Mouse (Mus musculus): Measurements from ENCODE around the gene Fbxo41. TPM values are rescaled to one million over a fixed set of nuclear protein-coding genes. Genes with fewer than 3 reads are reported as not detected.

Gene Fbxo41
- 4.8 TPM in 2 replicates for polyA plus RNA-seq (2015; fragmentation: Nextera tagmentation; extraction: Ambion mirVana)

GRCm38 (mm10) chr6:85502911-85503250, at the start of gene Fbxo41:
TSS of gene Fbxo41 (minus strand) at chr6:85502994.
- Histone ChIP-seq H3K27me3 (peaks cover 39% of the 10 kb centered on the region), H3K27ac (replicated peaks) (peak within 1 kb of the TSS; percentile 62), H3K4me2 (peak within 1 kb of the TSS; percentile 80), H3K4me3 (peak within 1 kb of the TSS; percentile 54), H3K9me3 (no peaks in the 10 kb centered on the region), H3K4me1 (replicated peaks) (peaks cover 18% of the 10 kb centered on the region), H3K36me3 (no peaks in the 10 kb centered on the region), H3K9ac (peak within 1 kb of the TSS; percentile 82)
- ATAC-seq (ENCODE audit: low read depth) = peak; percentile 88
- 3% methylated on average over 21 of the region's 22 CpGs for WGBS

GRCm38 (mm10) chr6:85547642-85548041, 44.8 kb upstream of the Fbxo41 start:
- Histone ChIP-seq H3K9me3 (no peaks in the 10 kb centered on the region), H3K27ac (replicated peaks) (no peak overlapping the region), H3K4me1 (replicated peaks) (no peaks in the 10 kb centered on the region), H3K36me3 (no peaks in the 10 kb centered on the region), H3K4me3 (no peak overlapping the region), H3K4me2 (no peak overlapping the region), H3K27me3 (no peaks in the 10 kb centered on the region), H3K9ac (no peak overlapping the region)
- no peak for ATAC-seq (ENCODE audit: low read depth)
- 86% methylated on average over 5 of the region's 5 CpGs for WGBS

DNA sequence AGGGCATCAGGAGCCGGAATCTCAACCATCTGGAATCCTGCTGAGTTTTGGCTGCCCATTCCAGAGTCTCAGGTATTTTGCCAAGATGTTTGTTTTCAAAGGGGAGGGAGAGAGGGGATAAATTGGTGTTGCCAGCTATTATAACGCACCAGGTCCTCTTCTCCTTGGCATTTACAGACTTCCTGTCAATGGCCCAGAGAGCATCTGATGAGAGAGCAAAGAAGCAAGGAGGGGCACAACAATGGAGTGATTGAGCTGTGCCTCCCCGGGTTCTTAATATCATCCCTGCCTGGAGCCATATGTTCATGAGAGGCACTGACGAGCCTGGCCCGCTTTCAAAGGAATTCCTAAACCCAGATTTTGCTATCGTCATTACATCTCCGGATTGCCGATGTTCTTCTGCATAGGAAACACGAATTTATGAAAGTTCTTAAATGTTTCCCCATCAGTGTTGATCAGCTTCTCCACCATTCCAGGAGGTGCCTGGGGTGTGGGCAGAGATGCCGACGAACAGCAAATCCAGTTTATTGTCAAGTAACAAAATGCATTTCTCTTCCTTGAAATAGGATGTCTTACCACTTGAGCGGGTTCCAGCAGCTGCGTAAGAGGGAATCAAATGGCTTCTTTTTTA, 41.6 kb upstream of the Fbxo41 start:
- no peak overlapping the region for H3K4me2 ChIP-seq
- H3K9me3 ChIP-seq = no peaks in the 10 kb centered on the region

DNA sequence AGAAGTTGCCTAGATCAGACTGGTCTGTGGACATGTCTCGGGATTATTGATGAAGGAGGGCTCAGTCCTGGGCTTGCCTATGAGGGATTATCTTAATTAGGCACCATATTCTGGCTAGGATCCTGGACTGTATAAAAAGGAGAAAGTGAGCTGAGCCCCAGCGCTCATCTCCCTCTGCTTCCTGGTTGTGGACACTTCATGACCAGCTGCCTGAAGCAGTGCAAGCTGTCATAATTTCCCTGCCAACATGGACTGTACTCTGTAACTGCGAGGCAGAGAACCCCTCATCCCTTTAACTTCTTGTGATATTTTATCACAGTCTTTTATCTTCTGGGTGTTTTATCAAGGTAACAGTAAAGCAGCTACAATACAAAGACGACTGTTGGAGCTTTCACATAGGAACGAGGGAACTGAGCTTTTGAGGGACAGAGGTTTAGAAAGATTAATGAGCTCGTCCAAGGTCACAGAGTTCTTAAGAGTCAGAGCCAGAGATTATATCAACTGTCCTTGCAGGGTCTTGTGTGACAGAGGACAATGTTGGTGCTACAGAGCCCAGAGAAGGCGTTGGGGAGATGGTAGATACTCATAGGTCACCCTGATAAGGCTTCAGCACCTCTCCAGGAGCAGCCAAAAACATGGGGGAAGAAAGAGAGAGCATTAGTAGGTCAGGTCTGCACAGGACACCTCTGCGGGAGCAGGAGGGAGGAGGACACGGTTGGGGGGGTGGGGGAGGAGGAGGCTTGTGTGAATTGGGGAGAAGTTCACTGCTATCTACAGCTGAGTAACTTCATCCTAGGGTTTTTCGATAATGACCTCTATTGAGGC, 40.8 kb upstream of the Fbxo41 start:
- no peak overlapping the region for H3K9ac ChIP-seq
- no peaks in the 10 kb centered on the region for H3K9me3 ChIP-seq
- H3K4me2 ChIP-seq = no peak overlapping the region
- no peak for ATAC-seq (ENCODE audit: low read depth)
- no peak overlapping the region for H3K4me3 ChIP-seq
- no peak overlapping the region for H3K27ac ChIP-seq (replicated peaks)
- H3K27me3 ChIP-seq = peaks cover 4% of the 10 kb centered on the region; the same call in 1 of the 2 replicates
- H3K36me3 ChIP-seq = no peaks in the 10 kb centered on the region
- H3K4me1 ChIP-seq (replicated peaks) = no peaks in the 10 kb centered on the region
- 82% methylated on average over 10 of the region's 10 CpGs for WGBS

More for the DNA sequence above, 41.6 kb upstream of the Fbxo41 start:
- Histone ChIP-seq H3K27me3 (peaks cover 4% of the 10 kb centered on the region; the same call in 1 of the 2 replicates), H3K27ac (replicated peaks) (no peak overlapping the region), H3K9ac (no peak overlapping the region), H3K4me1 (replicated peaks) (no peaks in the 10 kb centered on the region), H3K36me3 (no peaks in the 10 kb centered on the region), H3K4me3 (no peak overlapping the region)
- 71% methylated on average over 13 of the region's 13 CpGs for WGBS
- ATAC-seq (ENCODE audit: low read depth) = no peak

GRCm38 (mm10) chr6:85522825-85523224, 20.0 kb upstream of the Fbxo41 start:
- Histone ChIP-seq H3K36me3 (no peaks in the 10 kb centered on the region), H3K4me1 (replicated peaks) (peaks cover 6% of the 10 kb centered on the region; the same call in 1 of the 2 replicates), H3K27me3 (no peaks in the 10 kb centered on the region), H3K4me3 (no peak overlapping the region), H3K4me2 (no peak overlapping the region), H3K9ac (no peak overlapping the region), H3K27ac (replicated peaks) (no peak overlapping the region), H3K9me3 (no peaks in the 10 kb centered on the region)
- no peak for ATAC-seq (ENCODE audit: low read depth)
- 78% methylated on average over 2 of the region's 2 CpGs for WGBS

GRCm38 (mm10) chr6:85522026-85522425, 19.2 kb upstream of the Fbxo41 start:
- no peak overlapping the region for H3K4me3 ChIP-seq
- H3K9ac ChIP-seq = no peak overlapping the region
- ATAC-seq (ENCODE audit: low read depth) = no peak
- no peaks in the 10 kb centered on the region for H3K36me3 ChIP-seq
- peaks cover under 1% of the 10 kb centered on the region; the same call in 1 of the 2 replicates for H3K27me3 ChIP-seq
- H3K4me2 ChIP-seq = no peak overlapping the region
- 92% methylated on average over 5 of the region's 5 CpGs for WGBS
- H3K27ac ChIP-seq (replicated peaks) = no peak overlapping the region
- peaks cover 6% of the 10 kb centered on the region; the same call in 1 of the 2 replicates for H3K4me1 ChIP-seq (replicated peaks)
- H3K9me3 ChIP-seq = no peaks in the 10 kb centered on the region

DNA sequence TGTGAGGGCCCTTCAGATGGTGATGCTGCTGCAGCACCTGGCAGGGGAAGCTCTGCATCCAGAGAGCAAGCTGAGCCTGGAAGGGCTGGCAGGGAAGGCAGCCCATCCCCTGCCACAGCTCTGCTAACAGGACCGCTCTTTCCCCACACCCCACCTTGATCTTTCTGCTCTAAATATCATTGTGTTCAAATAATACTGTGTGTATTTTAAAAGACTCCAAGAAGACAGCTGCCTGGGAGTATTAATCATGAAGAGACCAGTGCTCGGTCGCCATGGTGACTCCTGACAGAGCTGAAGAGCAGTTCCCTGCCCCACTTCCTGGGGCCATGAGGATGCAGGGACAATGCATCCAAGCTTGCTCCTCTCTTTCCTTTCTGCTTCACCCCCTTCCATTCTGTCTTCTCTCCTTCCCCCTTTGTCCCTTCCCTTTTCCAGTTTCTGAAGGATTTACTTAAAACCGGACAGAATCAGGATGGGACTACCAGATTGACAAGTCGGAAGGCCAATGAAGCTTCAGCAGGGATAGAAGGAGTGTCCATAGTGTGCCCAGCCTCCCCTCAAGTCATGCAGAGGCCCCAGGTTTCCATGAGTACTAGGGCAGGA, 15.4 kb upstream of the Fbxo41 start:
- Histone ChIP-seq H3K4me2 (no peak overlapping the region), H3K27me3 (peaks cover 39% of the 10 kb centered on the region), H3K9me3 (no peaks in the 10 kb centered on the region), H3K4me3 (no peak overlapping the region), H3K36me3 (no peaks in the 10 kb centered on the region), H3K9ac (peak overlapping the region; percentile 4; the same call in 1 of the 2 replicates), H3K4me1 (replicated peaks) (peaks cover 17% of the 10 kb centered on the region), H3K27ac (replicated peaks) (no peak overlapping the region; the same call in 1 of the 2 replicates)
- ATAC-seq (ENCODE audit: low read depth) = no peak; the same call in 1 of the 2 replicates
- WGBS = 45% methylated on average over 5 of the region's 5 CpGs

- H3K9ac ChIP-seq = no peak overlapping the region
- ATAC-seq (ENCODE audit: low read depth) = no peak
- H3K36me3 ChIP-seq = no peaks in the 10 kb centered on the region
- no peak overlapping the region for H3K4me3 ChIP-seq
- H3K4me1 ChIP-seq (replicated peaks) = peaks cover 38% of the 10 kb centered on the region
- H3K27ac ChIP-seq (replicated peaks) = no peak overlapping the region
- 75% methylated on average over 4 of the region's 4 CpGs for WGBS
- no peaks in the 10 kb centered on the region for H3K9me3 ChIP-seq
- peaks cover 61% of the 10 kb centered on the region for H3K27me3 ChIP-seq
- no peak overlapping the region for H3K4me2 ChIP-seq
Observed at GRCm38 (mm10) chr6:85515941-85516340, 13.1 kb upstream of the Fbxo41 start.

- Histone ChIP-seq H3K9me3 (no peaks in the 10 kb centered on the region), H3K4me1 (replicated peaks) (peaks cover 38% of the 10 kb centered on the region), H3K4me3 (peak within 1 kb of the TSS; percentile 37), H3K9ac (0 out of 2 replicates have a peak within 1 kb of the TSS, but pooled peaks have one; percentile 27), H3K36me3 (no peaks in the 10 kb centered on the region), H3K27ac (replicated peaks) (no peak within 1 kb of the TSS), H3K27me3 (peaks cover 85% of the 10 kb centered on the region), H3K4me2 (peak within 1 kb of the TSS; percentile 69)
- WGBS = under 1% methylated on average over 38 of the region's 38 CpGs
- peak; percentile 47; the same call in 1 of the 2 replicates for ATAC-seq (ENCODE audit: low read depth)
Observed at GRCm38 (mm10) chr6:85513531-85513910, 10.7 kb upstream of the Fbxo41 start, which contains the start of gene Egr4. TSS of gene Egr4 (minus strand) at chr6:85513589.

GRCm38 (mm10) chr6:85512577-85513530, 10.1 kb upstream of the Fbxo41 start:
- ATAC-seq (ENCODE audit: low read depth) = peak; percentile 36
- peak overlapping the region; percentile 37 for H3K4me3 ChIP-seq
- peaks cover 31% of the 10 kb centered on the region for H3K4me1 ChIP-seq (replicated peaks)
- H3K36me3 ChIP-seq = no peaks in the 10 kb centered on the region
- no peaks in the 10 kb centered on the region for H3K9me3 ChIP-seq
- peaks cover 92% of the 10 kb centered on the region for H3K27me3 ChIP-seq
- under 1% methylated on average over 90 of the region's 90 CpGs for whole genome bisulfite sequencing
- H3K9ac ChIP-seq = 0 out of 2 replicates have a peak overlapping the region, but pooled peaks have one; percentile 27
- H3K4me2 ChIP-seq = peak overlapping the region; percentile 69
- no peak overlapping the region for H3K27ac ChIP-seq (replicated peaks)

- ATAC-seq (ENCODE audit: low read depth) = no peak
- H3K27me3 ChIP-seq = peaks cover 97% of the 10 kb centered on the region
- no peaks in the 10 kb centered on the region for H3K9me3 ChIP-seq
- peak overlapping the region; percentile 43 for H3K9ac ChIP-seq
- peak overlapping the region; percentile 69 for H3K4me2 ChIP-seq
- H3K36me3 ChIP-seq = no peaks in the 10 kb centered on the region
- peaks cover 31% of the 10 kb centered on the region for H3K4me1 ChIP-seq (replicated peaks)
- WGBS = under 1% methylated on average over 36 of the region's 36 CpGs
- no peak overlapping the region for H3K27ac ChIP-seq (replicated peaks)
- peak overlapping the region; percentile 37 for H3K4me3 ChIP-seq
Observed at GRCm38 (mm10) chr6:85512056-85512440, 9.3 kb upstream of the Fbxo41 start.
